Mouse (Mus musculus) adrenal gland, postnatal 4 days (tissue): Measurements from ENCODE around the gene Hsd3b6. TPM values are rescaled to one million over a fixed set of nuclear protein-coding genes. Genes with fewer than 3 reads are reported as not detected.

Experiments used
- total RNA-seq, 2 experiments: library from RNA; stranded (reverse); gene quantifications; 2 replicates each; pipeline ENCODE4 v1.2.3; 2021

Hsd3b6 gene
- total RNA-seq, 2 experiments from 2014 or later, result 44.4 to 46.4 TPM

Other genes with a start within 250 kb of the Hsd3b6 start
- 10 to 100 TPM in 1 of 2 experiments, 1 to 10 TPM in 1; 1.9 to 18.9 TPM for gene Gm10681, start 225.6 kb downstream of the Hsd3b6 start, total RNA-seq
- 1 to 10 TPM in 1 of 2 experiments, under 1 TPM in 1; 0.20 to 4.8 TPM for gene Hsd3b5, start 184.2 kb downstream of the Hsd3b6 start, total RNA-seq
- 1 to 10 TPM; 1.0 TPM for gene Hsd3b2, start 89.9 kb downstream of the Hsd3b6 start, total RNA-seq
- gene Hsd3b3, start 51.3 kb downstream of the Hsd3b6 start, total RNA-seq, result 10 to 100 TPM in 1 of 2 experiments, 1 to 10 TPM in 1; 1.2 to 15.3 TPM
- 1,000 to 10,000 TPM; 6,200 to 6,989 TPM for gene Hsd3b1, start 45.4 kb upstream of the Hsd3b6 start, total RNA-seq
- 100 to 1,000 TPM in 1 of 2 experiments, 10 to 100 TPM in 1; 93.8 to 102 TPM for gene Hao2, start 78.8 kb upstream of the Hsd3b6 start, total RNA-seq